Mouse (Mus musculus) urinary bladder, postnatal 14 days (tissue): ENCODE data around the gene Gm5127.
A peak's percentile ranks its signal among the peaks of the same experiment; 100 is the strongest.

Experiments used
- DNase-seq: peaks from one replicate; pipeline ENCODE4 v3.0.0; 2021; ENCODE audit warnings: low spot score

Gm5127 gene

GRCm38 (mm10) chrX:106582886-106583285, at the start of gene Gm5127:
Gm5127 (plus strand) TSS chrX:106583186.
- DNase-seq: no peak

DNA sequence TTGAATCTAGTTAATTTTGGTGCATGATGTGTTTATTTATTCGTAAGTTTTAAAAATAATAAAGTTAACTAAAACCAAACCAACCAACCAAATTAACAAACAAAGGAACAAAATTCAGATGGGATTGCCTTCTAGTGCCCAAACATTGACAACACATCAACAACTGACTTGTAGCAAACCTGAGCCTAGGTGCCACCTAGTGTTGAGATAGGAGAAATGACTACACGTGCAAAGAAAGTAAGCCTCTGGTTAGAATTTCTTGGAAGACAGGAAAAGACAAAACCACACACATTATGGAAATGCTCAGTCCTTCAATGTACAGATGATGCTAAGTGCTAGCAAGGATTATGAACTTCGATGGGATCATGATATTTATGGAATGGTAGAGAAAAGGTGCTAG, 46.6 kb upstream of the Gm5127 start:
- DNase-seq: no peak

DNA sequence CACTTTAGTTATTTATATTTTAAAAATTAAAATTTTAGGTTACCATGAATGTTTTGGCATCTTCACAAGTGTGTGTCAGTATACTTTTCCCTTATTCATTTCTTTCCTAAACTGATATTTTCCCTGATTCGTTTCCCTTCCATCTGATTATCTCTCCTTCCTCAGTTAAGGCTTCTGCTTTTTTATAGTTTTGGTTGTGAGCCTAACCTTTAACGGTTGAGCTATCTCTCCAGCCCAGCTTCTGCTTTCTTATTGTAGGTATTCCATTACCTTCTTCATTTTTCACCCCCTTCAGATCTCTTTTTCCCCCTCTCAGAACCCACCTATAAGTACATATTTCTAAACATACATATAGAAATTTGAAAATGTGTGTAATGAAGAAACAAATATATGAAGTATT, 27.5 kb upstream of the Gm5127 start:
- no peak for DNase-seq

- no peak for DNase-seq
Observed at GRCm38 (mm10) chrX:106578966-106579365, 4.0 kb upstream of the Gm5127 start.

GRCm38 (mm10) chrX:106580410-106580809, 2.6 kb upstream of the Gm5127 start:
- no peak for DNase-seq

DNA sequence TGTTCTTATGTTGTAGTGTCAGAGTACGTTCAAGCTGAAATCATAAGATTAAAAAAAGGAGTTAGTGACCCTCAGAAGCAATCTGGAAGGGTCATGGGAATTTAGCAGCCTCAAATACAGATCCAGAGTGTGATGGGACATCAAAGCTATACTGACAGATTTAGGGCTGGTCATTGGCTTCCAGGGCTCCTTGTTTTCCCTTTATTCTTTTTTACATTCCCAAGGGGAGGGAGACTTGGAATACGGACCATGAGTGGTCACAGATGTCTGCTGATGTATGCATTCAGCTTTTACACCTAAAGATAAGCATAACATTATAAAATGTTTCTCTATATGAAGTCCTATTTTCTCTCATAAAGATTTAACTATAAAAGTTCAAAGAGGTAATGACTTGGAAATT, 789 bp upstream of the Gm5127 start:
- no peak for DNase-seq

DNA sequence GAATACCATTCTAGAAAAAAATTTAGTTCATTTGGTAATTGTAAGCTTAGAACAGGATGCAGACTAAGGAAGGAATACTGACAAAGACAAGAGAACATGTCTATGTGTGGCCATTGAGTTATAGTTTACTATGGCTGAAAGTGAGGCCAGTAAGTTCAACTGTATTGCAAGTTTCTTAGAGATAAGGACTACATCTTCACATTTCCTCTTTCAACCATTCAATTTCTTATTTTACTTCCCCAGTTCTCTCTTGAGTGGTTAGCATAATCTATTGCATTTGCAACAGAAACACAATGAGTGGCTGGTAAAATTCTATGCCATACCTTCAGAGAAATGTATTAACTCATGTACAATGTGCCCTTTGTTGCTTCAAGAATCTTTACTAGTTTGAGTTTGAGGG, 10.9 kb downstream of the Gm5127 start:
- DNase-seq: no peak

- peak; percentile 10 for DNase-seq
Observed at GRCm38 (mm10) chrX:106595904-106596303, 12.9 kb downstream of the Gm5127 start.

- DNase-seq: peak; percentile 15
Observed at GRCm38 (mm10) chrX:106602574-106603258, 19.7 kb downstream of the Gm5127 start.

DNA sequence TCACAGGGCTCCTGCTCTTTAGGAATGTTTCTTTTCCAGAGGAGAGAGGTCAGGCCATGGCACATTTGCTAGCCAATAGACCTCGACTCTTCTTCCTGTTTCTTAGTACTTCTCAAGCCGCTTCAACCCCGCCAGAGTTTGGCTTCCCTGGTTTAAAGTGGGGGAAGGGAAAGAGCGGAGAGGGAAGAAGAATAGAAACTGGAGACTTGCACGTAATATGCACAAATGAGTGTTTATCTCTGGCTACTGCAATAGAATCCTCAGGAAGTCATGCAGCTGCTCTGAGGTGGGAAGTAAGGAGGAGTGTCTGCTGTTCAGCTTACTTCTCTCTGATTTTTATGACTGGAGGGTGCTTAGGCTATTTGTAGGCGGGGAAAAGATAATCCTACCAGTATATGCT, 20.4 kb downstream of the Gm5127 start, which contains the start of gene Cysltr1:
Gene Cysltr1, minus strand, starts transcription at position 294 of the 400 bp plus-strand sequence.
- peak; percentile 2 for DNase-seq

GRCm38 (mm10) chrX:106622512-106622911, 39.5 kb downstream of the Gm5127 start:
- DNase-seq: no peak

DNA sequence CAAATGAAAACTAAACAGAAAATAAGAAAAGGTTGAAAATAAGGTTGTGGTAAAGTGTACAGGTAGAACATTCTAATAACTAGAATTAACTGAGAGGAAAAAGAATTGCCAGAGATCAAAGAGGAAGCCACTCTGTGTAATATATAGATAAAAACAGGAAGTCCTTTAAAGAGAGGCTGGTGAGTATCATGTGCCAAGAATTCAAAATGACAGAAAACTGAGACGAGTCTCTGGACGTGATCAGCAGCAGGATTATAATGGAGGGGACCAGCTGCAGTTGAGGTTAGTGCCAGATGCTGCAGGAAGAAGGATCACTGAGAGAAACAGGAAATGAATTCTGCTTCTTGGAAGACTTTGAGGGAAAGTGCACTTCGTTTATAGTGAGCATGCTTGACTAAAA, 40.7 kb downstream of the Gm5127 start:
- DNase-seq: no peak

DNA sequence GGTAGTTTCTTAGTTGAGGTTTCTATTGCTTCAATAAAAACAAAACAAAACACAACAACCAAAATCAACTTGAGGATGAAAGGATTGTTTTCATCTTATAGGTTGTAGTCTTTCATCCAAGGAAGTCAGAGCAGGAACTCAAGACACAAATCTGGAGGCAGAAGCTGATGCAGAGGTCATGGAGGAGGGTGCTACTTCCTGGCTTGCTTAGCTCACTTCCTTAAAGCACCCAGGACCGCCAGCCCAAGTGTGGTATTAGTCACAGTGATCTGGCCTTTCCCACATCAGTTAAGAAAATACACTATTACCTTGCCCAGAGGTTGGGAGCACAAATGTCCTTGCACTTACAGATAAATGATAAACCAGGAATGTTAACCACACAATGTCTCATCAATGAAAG, 45.5 kb downstream of the Gm5127 start:
- DNase-seq: no peak

- no peak for DNase-seq
Observed at GRCm38 (mm10) chrX:106633543-106633942, 50.6 kb downstream of the Gm5127 start.

GRCm38 (mm10) chrX:106634799-106635541, 52.0 kb downstream of the Gm5127 start:
- DNase-seq: no peak

DNA sequence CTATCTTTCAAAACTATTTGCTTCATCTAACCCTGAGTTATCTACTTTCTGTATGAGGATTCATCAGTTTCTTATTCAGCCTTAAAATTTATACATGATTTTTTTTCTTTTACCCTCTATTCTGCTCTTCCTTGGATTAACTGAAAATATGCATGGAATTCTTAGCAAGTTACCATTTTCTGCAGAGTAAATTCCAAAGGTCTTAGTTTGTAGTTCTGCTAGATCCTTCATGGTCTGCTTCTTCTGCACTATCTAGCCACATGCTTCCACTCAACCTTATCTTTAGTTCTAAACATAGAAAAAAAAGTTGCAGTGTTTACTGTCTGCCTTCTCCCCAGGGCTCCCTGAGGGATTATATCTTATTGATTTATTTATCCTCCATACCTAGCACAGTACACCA, 79.1 kb downstream of the Gm5127 start:
- no peak for DNase-seq

GRCm38 (mm10) chrX:106704590-106704989, 121.6 kb downstream of the Gm5127 start:
- no peak for DNase-seq

DNA sequence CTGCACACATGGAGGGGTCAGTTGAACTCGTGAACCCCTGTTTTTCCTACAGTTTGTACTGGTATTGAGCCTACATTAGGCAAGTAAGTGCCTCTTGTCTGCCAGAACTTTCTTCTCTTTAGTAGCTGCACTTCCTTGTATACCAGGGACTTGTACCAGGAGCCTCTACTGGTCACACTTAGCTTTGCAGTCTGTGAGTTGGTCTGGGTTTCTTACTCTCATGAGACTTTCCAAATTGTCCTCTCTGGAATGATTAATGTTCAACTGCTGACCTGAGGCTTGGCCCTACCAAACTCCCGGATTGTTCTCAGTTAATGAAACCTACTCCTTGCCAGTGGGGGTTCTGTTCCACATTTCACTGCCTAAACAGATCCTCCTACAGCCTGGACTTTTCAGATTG, 134.2 kb downstream of the Gm5127 start:
- peak; percentile 2 for DNase-seq

- no peak for DNase-seq
Observed at GRCm38 (mm10) chrX:106742241-106742640, 159.3 kb downstream of the Gm5127 start.

DNA sequence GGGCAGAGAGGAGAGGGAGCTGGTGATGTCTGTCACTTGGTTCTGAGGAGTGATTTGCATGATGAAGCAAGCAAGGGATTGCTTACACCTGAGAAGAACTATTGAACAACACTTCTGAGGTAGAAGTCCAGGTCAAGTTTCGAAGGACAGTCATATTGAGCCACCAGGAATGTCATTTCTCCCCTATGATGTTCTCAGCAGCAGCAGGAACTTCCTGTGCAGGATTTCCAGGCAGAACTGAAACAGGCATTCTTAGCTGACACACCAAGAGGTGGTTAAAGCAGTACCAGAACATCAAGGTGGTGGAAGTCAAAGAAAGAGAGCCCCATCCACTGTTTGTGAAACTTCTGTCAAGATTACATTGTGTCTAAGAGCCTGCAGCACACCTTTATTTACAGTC, 172.3 kb downstream of the Gm5127 start:
- DNase-seq: no peak
